25 mouse cellular contexts compared by ENCODE assay signal in genomic region chr9:27058341-27058740, GRCm38 (mm10). TPM values are rescaled to one million over a fixed set of nuclear protein-coding genes. Genes with fewer than 3 reads are reported as not detected.
DNase-seq lines count a peak whose midpoint lies in the region; ATAC-seq lines count a peak whose summit lies in the region.
"Had no signal": no experiment of that assay in that cellular context is flagged by ENCODE, and none has a peak within 500 bp of the region (broad histone marks: within the 10 kb centered on the region; RNA-seq: fewer than 3 reads in every experiment).

No protein-coding gene starts in this region.

- intact Hi-C loops in heart, postnatal 14 days (cut with DNase I) = no loop called here

- H3K9ac ChIP-seq in hindbrain, embryonic 11.5 days (ENCODE audit: low read depth, low read length) = no peak overlapping the region
- H3K9ac ChIP-seq: embryonic facial prominence, embryonic 15.5 days; heart, embryonic 13.5 days; liver, embryonic 14.5 days; lung, embryonic 15.5 days had no signal

- 94% methylated on average over 5 of the region's 5 CpGs for WGBS in hindbrain, embryonic 11.5 days
- 96% methylated on average over 5 of the region's 5 CpGs for WGBS in embryonic facial prominence, embryonic 10.5 days

- ATAC-seq in hindbrain, embryonic 11.5 days (ENCODE audit: low FRiP score) = no peak
- ATAC-seq: activated CD4-positive, CD25-positive, alpha-beta regulatory T cell, adult 4 months; forebrain, embryonic 16.5 days had no signal

- no peak overlapping the region for H3K4me2 ChIP-seq in hindbrain, embryonic 11.5 days (replicated peaks; ENCODE audit: low read depth, low read length)
- H3K4me2 ChIP-seq: embryonic facial prominence, embryonic 15.5 days; heart, embryonic 13.5 days; lung, embryonic 15.5 days had no signal

- H3K4me1 ChIP-seq in hindbrain, embryonic 11.5 days (replicated peaks; ENCODE audit: control insufficient read depth, insufficient read depth, low read length) = no peaks in the 10 kb centered on the region
- H3K4me1 ChIP-seq in embryonic facial prominence, embryonic 10.5 days = no peaks in the 10 kb centered on the region
- H3K4me1 ChIP-seq: embryonic facial prominence, embryonic 15.5 days; heart, embryonic 13.5 days; lung, embryonic 15.5 days; midbrain, embryonic 10.5 days had no signal

- peaks cover 5% of the 10 kb centered on the region; the same call in 1 of the 2 replicates for H3K36me3 ChIP-seq in hindbrain, embryonic 11.5 days (ENCODE audit: control insufficient read depth, insufficient read depth, low read length)
- peaks cover 98% of the 10 kb centered on the region for H3K36me3 ChIP-seq in embryonic facial prominence, embryonic 10.5 days (replicated peaks)

- H3K27me3 ChIP-seq in hindbrain, embryonic 11.5 days (ENCODE audit: control insufficient read depth, insufficient read depth, low read length) = no peaks in the 10 kb centered on the region
- H3K27me3 ChIP-seq in embryonic facial prominence, embryonic 10.5 days (replicated peaks; ENCODE audit: low read depth, poor library complexity, severe bottlenecking) = no peaks in the 10 kb centered on the region
- H3K27me3 ChIP-seq: embryonic facial prominence, embryonic 15.5 days; heart, embryonic 13.5 days; lung, embryonic 15.5 days had no signal

- no peak overlapping the region for H3K4me3 ChIP-seq in hindbrain, embryonic 11.5 days (ENCODE audit: low read depth, low read length)
- no peak overlapping the region for H3K4me3 ChIP-seq in embryonic facial prominence, embryonic 10.5 days
- H3K4me3 ChIP-seq: embryonic facial prominence, embryonic 15.5 days; heart, embryonic 13.5 days; lung, embryonic 15.5 days; midbrain, embryonic 10.5 days had no signal

- peak; percentile 40 for DNase-seq in heart, adult 11 months
- DNase-seq in heart, postnatal 14 days = no peak
- peak; percentile 38 to 69 for DNase-seq in frontal cortex, postnatal 36 days (ENCODE audit: low spot score in 2 of 2)
- DNase-seq in left cerebral cortex, adult 18-20 months (ENCODE audit: low spot score in 2 of 2) = peak; percentile 35 to 49
- peak; percentile 11 for DNase-seq in right cerebral cortex, postnatal 14 days
- DNase-seq in hindbrain, embryonic 11.5 days (ENCODE audit: low spot score) = no peak
- no peak for DNase-seq in embryo, embryonic 9.5 days (ENCODE audit: extremely low spot score)
- DNase-seq in embryonic facial prominence, embryonic 10.5 days (ENCODE audit: low spot score) = no peak
- DNase-seq: adrenal gland, postnatal 10 days; cerebellum, postnatal 10 days; gastrocnemius, postnatal 10 days; heart, adult 18-20 months; heart, postnatal 36 days; kidney, adult 11 months; kidney, postnatal 10 days had no signal

- no peak overlapping the region for H3K27ac ChIP-seq in hindbrain, embryonic 11.5 days (ENCODE audit: low read depth, low read length)
- H3K27ac ChIP-seq in embryonic facial prominence, embryonic 10.5 days (replicated peaks) = no peak overlapping the region
- H3K27ac ChIP-seq: embryonic facial prominence, embryonic 15.5 days; heart, embryonic 13.5 days; liver, embryonic 14.5 days; lung, embryonic 15.5 days; macrophage; midbrain, embryonic 10.5 days; stomach, postnatal 0 days had no signal

- no peaks in the 10 kb centered on the region for H3K9me3 ChIP-seq in hindbrain, embryonic 11.5 days (ENCODE audit: control insufficient read depth, low read length)
- no peaks in the 10 kb centered on the region for H3K9me3 ChIP-seq in embryonic facial prominence, embryonic 10.5 days
- H3K9me3 ChIP-seq: embryonic facial prominence, embryonic 15.5 days; G1E; heart, embryonic 13.5 days; lung, embryonic 15.5 days; midbrain, embryonic 10.5 days had no signal

RNA-seq across cellular contexts. Expression of gene Ncapd3, which starts 28.4 kb away (rescaled TPM):
- total RNA-seq in heart, postnatal 14 days (2021) = 10 to 100 TPM; 13.2 to 13.8 TPM
- 10 to 100 TPM; 17.4 to 18.3 TPM for total RNA-seq in left cerebral cortex, adult 18-20 months (2021)
- 31.8 and 38.7 TPM in 2 replicates for polyA plus RNA-seq in hindbrain, embryonic 11.5 days (2014; fragmentation: Nextera tagmentation; extraction: Ambion mirVana)
- 38.1 and 42.2 TPM in 2 replicates for polyA plus RNA-seq in embryonic facial prominence, embryonic 10.5 days (2016; fragmentation: Nextera tagmentation; extraction: Ambion mirVana)

RNA-seq across cellular contexts. Expression of gene Vps26b, which starts 28.5 kb away (rescaled TPM):
- total RNA-seq in heart, postnatal 14 days (2021) = 10 to 100 TPM; 31.0 to 31.3 TPM
- total RNA-seq in left cerebral cortex, adult 18-20 months (2021) = 100 to 1,000 TPM in 1 of 2 experiments, 10 to 100 TPM in 1; 95.3 to 103 TPM
- polyA plus RNA-seq in hindbrain, embryonic 11.5 days (2014; fragmentation: Nextera tagmentation; extraction: Ambion mirVana) = 55.9 and 64.2 TPM in 2 replicates
- 36.2 and 37.4 TPM in 2 replicates for polyA plus RNA-seq in embryonic facial prominence, embryonic 10.5 days (2016; fragmentation: Nextera tagmentation; extraction: Ambion mirVana)

RNA-seq across cellular contexts. Expression of gene Thyn1, which starts 58.8 kb away (rescaled TPM):
- 10 to 100 TPM; 23.4 to 24.5 TPM for total RNA-seq in heart, postnatal 14 days (2021)
- 10 to 100 TPM; 63.7 to 64.9 TPM for total RNA-seq in left cerebral cortex, adult 18-20 months (2021)
- 164 and 165 TPM in 2 replicates for polyA plus RNA-seq in hindbrain, embryonic 11.5 days (2014; fragmentation: Nextera tagmentation; extraction: Ambion mirVana)
- 173 and 176 TPM in 2 replicates for polyA plus RNA-seq in embryonic facial prominence, embryonic 10.5 days (2016; fragmentation: Nextera tagmentation; extraction: Ambion mirVana)

RNA-seq across cellular contexts. Expression of gene Acad8, which starts 59.0 kb away (rescaled TPM):
- total RNA-seq in heart, postnatal 14 days (2021) = 10 to 100 TPM; 53.5 to 55.1 TPM
- 10 to 100 TPM; 28.5 to 32.4 TPM for total RNA-seq in left cerebral cortex, adult 18-20 months (2021)
- 32.8 and 34.3 TPM in 2 replicates for polyA plus RNA-seq in hindbrain, embryonic 11.5 days (2014; fragmentation: Nextera tagmentation; extraction: Ambion mirVana)
- 45.8 and 53.3 TPM in 2 replicates for polyA plus RNA-seq in embryonic facial prominence, embryonic 10.5 days (2016; fragmentation: Nextera tagmentation; extraction: Ambion mirVana)

Comparison
In these comparisons a context has a peak if more than half of its experiments do, and no peak if none do; other contexts are left out.
1. DNase-seq: peak in heart, adult 11 months (single experiment), frontal cortex, postnatal 36 days (2 of 2), left cerebral cortex, adult 18-20 months (2 of 2) and right cerebral cortex, postnatal 14 days (single experiment); none in heart, postnatal 14 days (0 of 2), hindbrain, embryonic 11.5 days (single experiment), embryo, embryonic 9.5 days (single experiment) and embryonic facial prominence, embryonic 10.5 days (single experiment).